Mouse (Mus musculus) thymus, adult 18-20 months (tissue): ENCODE data around the gene Grm1.

Experiments
- DNase-seq, 2 experiments: peaks; one replicate each; pipeline ENCODE4 v3.0.0; 2022; ENCODE audit warnings: mixed read lengths in 2 of 2

The Grm1 gene

DNA sequence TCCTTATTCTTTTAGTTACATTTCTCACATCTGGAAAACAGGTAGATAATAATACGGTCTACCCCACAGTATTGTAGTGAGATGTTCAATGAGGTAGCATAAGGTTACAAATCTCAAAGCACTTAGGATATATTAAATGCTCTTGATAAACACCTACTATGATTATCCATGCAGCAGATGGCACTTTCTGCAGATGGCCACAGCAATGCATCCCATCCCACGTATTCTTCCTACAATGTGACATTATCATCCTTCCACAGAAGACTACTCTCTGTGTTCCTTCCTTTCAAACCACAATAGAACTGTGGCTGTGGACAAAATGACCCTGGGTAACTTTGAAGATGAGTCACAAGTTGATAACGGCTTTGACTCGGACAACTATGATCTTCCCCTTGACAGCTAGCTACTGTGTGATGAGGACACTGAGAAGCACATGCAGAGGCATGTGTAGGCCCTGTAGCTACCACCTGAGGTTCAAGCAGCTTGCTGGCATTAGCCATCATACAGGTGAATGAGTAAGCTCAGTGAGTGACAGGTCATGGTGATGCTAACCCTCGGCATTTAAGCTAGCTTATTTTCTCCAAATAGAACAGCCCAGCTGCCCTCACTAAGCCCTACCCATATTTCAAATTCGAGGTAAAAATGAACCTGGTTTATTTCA lies 117.5 kb downstream of the Grm1 start:
- DNase-seq: no peak

- no peak for DNase-seq
Observed at GRCm38 (mm10) chr10:10950557-10950956, 131.6 kb downstream of the Grm1 start.

- no peak for DNase-seq
Observed at GRCm38 (mm10) chr10:10949172-10949571, 133.0 kb downstream of the Grm1 start.

- DNase-seq: no peak
Observed at GRCm38 (mm10) chr10:10947531-10947930, 134.6 kb downstream of the Grm1 start.

DNA sequence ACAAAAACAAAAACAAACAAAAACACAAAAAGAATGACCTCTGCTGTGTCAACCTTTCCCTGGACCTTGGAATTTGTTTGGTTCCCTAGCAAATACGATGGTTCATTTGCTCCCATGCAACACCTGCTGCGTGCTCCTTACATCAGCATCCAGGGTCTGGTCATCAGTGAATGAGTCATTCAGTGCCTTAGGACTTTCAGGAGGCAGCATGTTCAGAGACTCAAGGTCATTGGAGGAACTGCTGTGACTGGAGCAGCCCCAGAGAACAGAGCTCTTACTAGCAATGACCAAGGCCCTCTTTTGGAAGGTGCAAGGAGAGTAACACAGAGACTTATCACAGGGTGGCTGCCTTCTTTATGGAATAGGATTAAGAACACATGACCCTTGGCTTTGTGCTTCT lies 138.2 kb downstream of the Grm1 start:
- no peak for DNase-seq

- no peak for DNase-seq
Observed at GRCm38 (mm10) chr10:10942248-10942647, 139.9 kb downstream of the Grm1 start.

DNA sequence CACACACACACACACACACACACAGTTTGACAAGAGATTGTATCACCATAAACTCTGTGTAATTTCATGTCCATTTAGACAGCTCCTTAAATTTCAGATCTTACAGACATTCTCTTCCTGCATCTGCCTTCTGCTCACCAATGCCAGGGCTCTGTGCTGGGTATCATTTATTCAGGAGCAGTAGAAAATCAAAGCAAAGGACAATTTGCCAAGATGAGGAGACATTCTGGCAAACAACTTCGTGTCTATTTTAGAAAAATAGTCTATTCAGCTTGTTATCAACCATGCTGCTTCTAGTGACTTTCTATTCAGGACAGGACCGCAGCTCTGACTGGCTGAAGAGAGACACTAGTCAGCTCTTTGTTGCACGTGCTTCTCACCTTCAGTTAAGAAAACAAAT lies 146.3 kb downstream of the Grm1 start:
- no peak for DNase-seq

GRCm38 (mm10) chr10:10929672-10930071 lies 152.5 kb downstream of the Grm1 start:
- no peak for DNase-seq

DNA sequence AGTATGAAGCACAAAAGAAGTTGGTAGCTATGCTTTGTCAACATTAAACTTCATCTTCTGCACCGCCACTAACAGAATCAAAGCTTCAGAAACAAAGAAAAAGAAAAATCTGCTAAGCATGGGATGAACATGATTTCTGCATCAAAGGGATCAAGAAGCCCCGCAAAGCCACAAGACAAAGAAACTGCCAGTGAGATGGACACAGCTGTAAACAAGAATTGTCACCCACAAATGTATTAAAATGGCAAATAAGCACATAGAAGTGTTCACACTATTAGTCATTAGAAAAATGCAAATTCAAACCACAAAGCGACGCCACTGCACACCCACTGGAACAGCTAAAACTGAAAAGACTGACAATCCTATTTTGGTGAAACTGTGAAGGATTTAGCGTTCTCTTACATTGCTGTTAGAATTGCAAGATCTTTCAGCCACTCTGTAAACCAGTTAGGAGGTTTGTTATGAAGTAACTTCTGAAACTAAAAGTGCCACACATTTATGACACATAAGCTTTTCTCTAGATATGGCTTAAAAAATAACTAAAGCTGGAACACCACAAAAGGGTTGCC lies 153.3 kb downstream of the Grm1 start:
- no peak for DNase-seq

GRCm38 (mm10) chr10:10917857-10918399 lies 164.2 kb downstream of the Grm1 start:
- DNase-seq: no peak

DNA sequence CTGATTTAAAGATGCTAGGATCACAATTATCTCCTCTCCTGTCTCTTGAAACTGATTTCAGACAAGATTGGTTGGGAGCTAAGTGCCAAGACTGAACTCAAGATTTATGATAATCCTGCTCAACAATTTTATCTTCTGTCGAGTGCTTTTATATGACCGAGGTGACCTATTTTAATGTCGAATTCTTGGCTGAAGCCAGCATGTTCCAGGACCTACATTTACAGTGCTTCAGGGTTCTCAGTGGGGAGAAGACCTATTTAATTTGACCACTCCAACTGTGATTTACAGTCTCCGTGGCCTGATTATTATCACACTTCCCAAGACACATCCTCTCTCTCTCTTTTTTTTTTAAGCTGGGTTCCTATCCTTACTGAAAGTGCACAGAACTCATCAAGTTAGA lies 168.5 kb downstream of the Grm1 start:
- DNase-seq: no peak

GRCm38 (mm10) chr10:10890221-10890620 lies 191.9 kb downstream of the Grm1 start:
- DNase-seq: no peak

DNA sequence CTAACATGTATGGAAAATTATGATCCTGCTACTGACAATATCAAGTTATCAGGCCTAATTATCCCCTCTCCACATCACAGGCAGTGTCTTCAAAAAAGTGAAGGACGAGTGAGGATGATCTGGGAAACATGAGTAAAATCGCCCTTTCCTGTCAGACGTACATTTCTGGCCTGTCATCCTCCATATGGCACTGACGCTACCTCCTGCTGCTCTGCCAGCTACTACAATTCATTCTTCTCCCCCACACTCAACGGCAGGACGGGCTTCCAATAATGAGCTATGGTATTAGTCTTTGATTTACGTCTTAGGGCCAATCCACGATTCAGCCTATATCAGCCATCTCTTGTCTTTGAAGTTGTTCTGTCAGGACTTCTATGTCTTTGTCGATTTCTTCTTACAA lies 193.6 kb downstream of the Grm1 start:
- no peak for DNase-seq

GRCm38 (mm10) chr10:10884992-10885391 lies 197.2 kb downstream of the Grm1 start:
- no peak for DNase-seq

GRCm38 (mm10) chr10:10872142-10872541 lies 210.0 kb downstream of the Grm1 start:
- DNase-seq: no peak

- no peak for DNase-seq
Observed at GRCm38 (mm10) chr10:10870271-10870670, 211.9 kb downstream of the Grm1 start.

DNA sequence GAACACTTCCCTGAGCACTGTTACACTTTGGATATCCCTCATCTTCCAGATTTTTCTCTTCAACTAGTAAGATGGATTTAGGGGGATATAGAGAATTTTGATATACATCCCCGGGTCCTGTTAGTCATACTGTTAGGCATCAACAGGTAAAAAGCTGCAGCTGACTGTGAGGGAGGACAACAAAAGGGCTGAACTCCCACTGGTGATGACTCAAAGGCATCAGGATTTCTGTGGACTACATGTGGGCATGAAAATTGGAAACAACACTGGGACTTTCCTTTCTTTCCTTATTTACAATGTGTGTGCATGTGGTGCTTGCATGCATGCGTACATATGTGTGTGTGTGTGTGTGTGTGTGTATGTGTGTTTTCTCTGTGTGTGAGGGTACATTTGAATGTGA lies 215.9 kb downstream of the Grm1 start:
- no peak for DNase-seq

DNA sequence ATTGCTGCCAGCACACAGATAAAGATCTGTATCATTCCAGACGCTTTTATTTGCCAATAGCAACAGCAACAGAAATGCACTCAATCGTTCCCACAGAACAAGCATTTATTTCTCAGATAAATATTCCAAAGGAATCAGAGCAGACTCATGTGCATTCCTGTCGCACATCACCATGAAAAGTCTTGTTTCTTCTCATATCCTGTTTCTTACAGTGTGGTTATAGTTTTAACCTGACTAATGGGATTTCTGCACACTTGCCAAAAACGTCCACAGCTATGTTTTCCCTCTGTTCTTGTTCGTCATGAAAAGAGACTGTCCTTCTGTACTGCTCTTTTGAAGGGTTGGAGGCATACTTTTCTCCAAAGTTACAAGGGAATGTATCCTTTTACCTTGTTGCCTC lies 217.4 kb downstream of the Grm1 start:
- no peak for DNase-seq

- no peak for DNase-seq
Observed at GRCm38 (mm10) chr10:10847376-10848286, 234.5 kb downstream of the Grm1 start.

DNA sequence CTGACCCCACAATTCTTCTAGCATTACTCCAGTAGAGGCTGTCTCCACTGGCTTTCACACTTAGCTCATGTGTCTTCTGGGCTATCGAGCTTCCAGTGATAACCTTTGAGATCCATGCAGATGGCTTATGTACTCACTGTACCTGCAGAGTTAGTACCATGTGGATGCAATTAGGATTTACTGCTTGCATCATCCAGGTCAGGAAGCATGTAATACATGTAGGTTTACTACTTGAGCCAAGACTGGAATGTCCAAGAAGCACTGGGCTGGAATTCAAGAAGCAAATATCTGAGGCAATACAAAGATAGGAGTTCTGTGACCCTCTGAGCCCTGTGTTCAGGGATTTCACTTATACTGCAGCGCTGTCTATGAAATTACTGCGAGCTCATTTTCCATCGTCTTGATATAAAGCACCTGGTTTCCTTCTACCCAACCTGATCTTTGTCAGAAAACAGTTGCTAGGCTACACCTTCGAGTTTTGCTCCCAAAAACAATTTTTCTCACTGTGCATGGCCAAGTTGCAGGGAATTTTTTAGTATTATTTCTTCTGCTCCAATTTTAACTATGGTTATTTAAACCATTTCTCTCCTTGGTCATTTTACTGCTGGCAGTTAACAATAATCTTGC lies 237.0 kb downstream of the Grm1 start:
- DNase-seq: no peak

- no peak for DNase-seq
Observed at GRCm38 (mm10) chr10:10835406-10835805, 246.8 kb downstream of the Grm1 start.

DNA sequence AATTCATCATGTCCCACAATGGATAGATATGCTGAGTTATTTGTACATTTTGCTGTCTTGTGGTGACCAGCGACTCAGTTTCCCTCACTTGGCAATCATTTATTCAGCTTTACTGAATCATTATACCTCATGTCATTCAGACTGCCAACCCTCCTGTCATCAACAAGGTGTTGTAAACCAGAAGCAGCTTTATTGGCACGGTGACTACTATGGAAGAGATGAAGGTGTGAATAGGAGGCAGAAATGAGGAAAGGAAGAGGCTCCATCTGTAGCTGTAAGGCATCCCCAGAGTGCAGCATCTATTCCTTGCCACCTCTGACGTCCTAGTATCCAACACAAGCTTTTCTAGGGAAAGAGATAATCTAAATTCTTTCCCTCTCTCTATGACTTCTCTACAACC lies 247.3 kb downstream of the Grm1 start:
- DNase-seq: no peak

DNA sequence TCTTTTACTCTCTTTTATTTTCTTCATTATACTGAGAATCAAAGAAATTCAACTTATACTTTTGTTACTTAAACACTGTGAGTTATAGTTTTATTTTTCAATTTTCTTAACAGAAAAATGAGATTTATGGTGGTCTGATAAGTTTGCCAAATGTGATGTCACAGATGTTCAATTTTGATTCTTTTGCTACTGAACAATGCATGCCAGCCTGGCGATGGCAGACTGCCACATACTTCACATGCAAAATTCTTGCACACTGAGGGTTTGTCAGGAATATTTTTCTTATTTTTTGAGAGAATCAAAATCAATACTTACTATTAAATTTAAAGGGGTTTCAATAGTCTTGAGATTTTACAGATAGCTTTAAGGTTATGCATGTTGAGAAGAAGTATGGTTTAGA lies 251.0 kb downstream of the Grm1 start:
- DNase-seq: no peak
